Mouse (Mus musculus) midbrain, postnatal 0 days (tissue): ENCODE results near the gene Reep3. TPM values are rescaled to one million over a fixed set of nuclear protein-coding genes. Genes with fewer than 3 reads are reported as not detected.
"Not testable (repeated sequence)": the region's sequence is repeated elsewhere in the genome, so short reads cannot be mapped to it uniquely, and the experiment has no call there.

ENCODE experiments used
- ATAC-seq: fragments of 200-750 bp; cut with Nextera tagmentation; 2 replicates; pipeline ENCODE4 v1.8.0; 2017; ENCODE audit warnings: moderate number of reproducible peaks, mild to moderate bottlenecking, moderate TSS enrichment, moderate library complexity; ENCODE audit not compliant: low FRiP score
- DNase-seq: peaks from one replicate; pipeline ENCODE4 v3.0.0-alpha.2; 2015; ENCODE audit warnings: low spot score
- H3K27ac ChIP-seq: fragments of 300-500 bp; sonication (generic); 2 replicates; pipeline ENCODE4 v1.5.1; 2014; ENCODE audit warnings: low read depth, mild to moderate bottlenecking, low read length, mixed read lengths
- H3K27me3 ChIP-seq: fragments of 300-500 bp; sonication (generic); 2 replicates; pipeline ENCODE4 v1.6.1; 2014; ENCODE audit warnings: low read length, control low read depth, mixed read lengths; ENCODE audit not compliant: insufficient read depth
- H3K36me3 ChIP-seq: fragments of 300-500 bp; sonication (generic); 2 replicates; pipeline ENCODE4 v1.6.1; 2014; ENCODE audit warnings: low read length, control low read depth, mixed read lengths; ENCODE audit not compliant: insufficient read depth
- H3K4me1 ChIP-seq: fragments of 300-500 bp; sonication (generic); 2 replicates; pipeline ENCODE4 v1.6.1; 2014; ENCODE audit warnings: mild to moderate bottlenecking, control low read depth, antibody characterized with exemption, low read length, mixed read lengths; ENCODE audit not compliant: insufficient read depth
- H3K4me2 ChIP-seq: fragments of 300-500 bp; sonication (generic); 2 replicates; pipeline ENCODE4 v1.6.1; 2014; ENCODE audit warnings: low read depth, mild to moderate bottlenecking, low read length, mixed read lengths; ENCODE audit not compliant: poor library complexity, severe bottlenecking
- H3K4me3 ChIP-seq: fragments of 300-500 bp; sonication (generic); 2 replicates; pipeline ENCODE4 v1.5.1; 2014; ENCODE audit warnings: low read depth, mild to moderate bottlenecking, low read length, moderate library complexity
- H3K9ac ChIP-seq: fragments of 300-500 bp; sonication (generic); replicated peaks from 2 replicates; pipeline ENCODE4 v1.6.1; 2014; ENCODE audit warnings: mild to moderate bottlenecking, low read length, moderate library complexity, mixed read lengths; ENCODE audit not compliant: poor library complexity, severe bottlenecking
- H3K9me3 ChIP-seq: fragments of 300-500 bp; sonication (generic); 2 replicates; pipeline ENCODE4 v1.6.1; 2016; ENCODE audit warnings: low read length, control low read depth
- CTCF ChIP-seq: IDR thresholded peaks from 2 replicates; pipeline ENCODE4 v1.5.1; 2016; ENCODE audit warnings: antibody characterized with exemption, mild to moderate bottlenecking
- WGBS: fragments of 180-500 bp; shearing (Covaris S2); extraction: QIAGEN DNeasy Blood & Tissue Kit; methylation state at CpG from one replicate; pipeline ENCODE4 v1.1.7; 2014; 5-methylcytosine and 5-hydroxymethylcytosine counted together
- polyA plus RNA-seq: library from polyadenylated mRNA; unstranded; fragments of >200 nt; fragmentation: Nextera tagmentation; extraction: Ambion mirVana; gene quantifications from 2 replicates; pipeline ENCODE4 v1.2.1, GENCODE M21; 2015
- total RNA-seq: library from RNA; depleted of rRNA; stranded (reverse); fragments of >200 nt; gene quantifications from 2 replicates; pipeline ENCODE4 v1.2.3, GENCODE M21; 2014

Gene Reep3
- total and polyA plus RNA-seq, 2 experiments from 2014 or later, result 26.6 to 28.1 TPM

DNA sequence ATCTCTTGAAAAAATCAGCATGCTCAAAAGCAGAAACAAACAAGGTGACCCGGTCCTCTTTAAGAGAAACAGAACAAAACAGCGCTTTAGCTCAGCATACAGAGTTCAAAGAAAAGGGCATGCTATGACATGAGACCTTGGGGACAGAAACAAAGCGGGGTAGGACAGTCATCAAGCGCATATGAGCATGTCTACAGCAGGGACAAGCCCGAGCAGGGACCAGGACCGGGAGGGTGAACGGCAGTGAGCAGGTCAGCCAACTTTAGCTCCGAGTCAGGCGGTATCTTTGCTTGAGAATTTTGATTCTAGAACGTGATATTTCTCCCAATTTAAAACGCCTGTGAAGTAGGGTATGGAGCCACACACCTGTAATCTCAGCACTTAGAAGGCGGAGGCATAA, 86.2 kb downstream of the Reep3 start:
- no peak overlapping the region for H3K4me2 ChIP-seq
- H3K9me3 ChIP-seq, result no peaks in the 10 kb centered on the region
- no peaks in the 10 kb centered on the region for H3K4me1 ChIP-seq
- DNase-seq (no peak), ATAC-seq (no peak)
- H3K9ac ChIP-seq, result no peak overlapping the region
- no peak for TF ChIP-seq CTCF
- no peak overlapping the region for H3K27ac ChIP-seq
- no peaks in the 10 kb centered on the region for H3K36me3 ChIP-seq
- no peak overlapping the region for H3K4me3 ChIP-seq
- H3K27me3 ChIP-seq, result no peaks in the 10 kb centered on the region
- WGBS, result 89% methylated on average over 12 of the region's 12 CpGs

- Histone ChIP-seq H3K9me3 (no peaks in the 10 kb centered on the region), H3K4me3 (peak overlapping the region; percentile 1; the same call in 1 of the 2 replicates), H3K27me3 (no peaks in the 10 kb centered on the region), H3K4me2 (peak overlapping the region; percentile 59), H3K4me1 (peaks cover 11% of the 10 kb centered on the region; the same call in 1 of the 2 replicates), H3K9ac (no peak overlapping the region; the same call in 1 of the 2 replicates), H3K27ac (peak overlapping the region; percentile 21; the same call in 1 of the 2 replicates), H3K36me3 (no peaks in the 10 kb centered on the region)
- TF ChIP-seq CTCF, result no peak
- no peak for DNase-seq
- ATAC-seq, result no peak
- WGBS, result 5% methylated on average over 12 of the region's 12 CpGs
Observed at GRCm38 (mm10) chr10:67004527-67005042, 92.2 kb downstream of the Reep3 start.

DNA sequence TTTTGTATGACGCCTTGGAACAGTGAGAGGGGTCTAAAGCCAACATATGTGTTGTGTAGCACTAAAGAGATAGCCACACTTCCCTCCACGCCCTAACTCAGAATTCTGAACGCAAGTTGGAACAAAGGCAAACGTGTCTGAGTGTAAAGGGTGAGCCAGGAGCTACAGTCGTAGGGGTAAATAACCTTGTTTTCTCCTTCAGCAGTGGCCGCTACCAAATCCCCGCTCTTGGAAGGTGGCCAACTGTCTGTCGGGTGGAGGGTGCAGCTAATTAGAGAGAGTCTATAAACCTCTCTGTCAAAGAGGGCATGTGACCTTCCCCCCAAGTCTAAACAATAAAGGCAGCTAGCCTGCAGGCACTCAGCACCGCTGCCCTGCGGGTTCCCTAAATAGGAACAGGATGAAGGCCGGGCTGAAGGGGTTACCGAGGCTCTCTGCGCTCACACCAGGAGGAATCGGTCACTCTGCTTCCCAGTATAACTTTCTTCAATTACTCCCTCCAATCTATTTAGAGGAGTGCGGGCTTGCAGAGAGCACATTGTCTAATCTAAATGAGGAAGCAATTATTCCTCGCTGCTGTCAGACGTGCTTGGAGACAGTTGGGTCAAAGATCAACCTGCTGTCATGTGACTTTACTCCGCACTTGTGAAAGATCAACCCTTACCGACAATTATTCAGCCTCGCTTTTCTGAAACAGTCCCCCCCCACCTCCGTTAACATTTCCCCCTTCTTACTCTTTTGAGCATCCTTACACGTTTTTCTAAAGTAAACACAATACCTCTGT, 92.8 kb downstream of the Reep3 start:
- H3K27me3 ChIP-seq, result no peaks in the 10 kb centered on the region
- peak; percentile 71 for DNase-seq
- peak overlapping the region; percentile 59 for H3K4me2 ChIP-seq
- no peak for TF ChIP-seq CTCF
- H3K36me3 ChIP-seq, result no peaks in the 10 kb centered on the region
- no peaks in the 10 kb centered on the region for H3K9me3 ChIP-seq
- 0 out of 2 replicates have a peak overlapping the region, but pooled peaks have one; percentile 24 for H3K9ac ChIP-seq
- ATAC-seq, result peak; percentile 47
- peak overlapping the region; percentile 21 for H3K27ac ChIP-seq
- peaks cover 11% of the 10 kb centered on the region; the same call in 1 of the 2 replicates for H3K4me1 ChIP-seq
- 3% methylated on average over 22 of the region's 22 CpGs for WGBS
- peak overlapping the region; percentile 32; the same call in 1 of the 2 replicates for H3K4me3 ChIP-seq

GRCm38 (mm10) chr10:67003009-67003742, 93.6 kb downstream of the Reep3 start:
- peak; percentile 65 for DNase-seq
- H3K9me3 ChIP-seq, result no peaks in the 10 kb centered on the region
- H3K4me1 ChIP-seq, result peaks cover 11% of the 10 kb centered on the region; the same call in 1 of the 2 replicates
- no peaks in the 10 kb centered on the region for H3K36me3 ChIP-seq
- no peak for TF ChIP-seq CTCF
- ATAC-seq, result peak; percentile 61
- H3K4me3 ChIP-seq, result peak overlapping the region; percentile 32
- H3K27me3 ChIP-seq, result no peaks in the 10 kb centered on the region
- 4% methylated on average over 25 of the region's 25 CpGs for WGBS
- H3K9ac ChIP-seq, result 0 out of 2 replicates have a peak overlapping the region, but pooled peaks have one; percentile 24
- peak overlapping the region; percentile 59 for H3K4me2 ChIP-seq
- H3K27ac ChIP-seq, result peak overlapping the region; percentile 21

GRCm38 (mm10) chr10:67002207-67003008, 94.3 kb downstream of the Reep3 start:
- Histone ChIP-seq H3K9ac (peak overlapping the region; percentile 24; the same call in 1 of the 2 replicates), H3K27me3 (no peaks in the 10 kb centered on the region), H3K36me3 (no peaks in the 10 kb centered on the region), H3K4me3 (peak overlapping the region; percentile 32), H3K4me2 (peak overlapping the region; percentile 59), H3K9me3 (no peaks in the 10 kb centered on the region), H3K4me1 (peaks cover 11% of the 10 kb centered on the region; the same call in 1 of the 2 replicates), H3K27ac (peak overlapping the region; percentile 21; the same call in 1 of the 2 replicates)
- TF ChIP-seq CTCF, result no peak
- 16% methylated on average over 30 of the region's 30 CpGs for WGBS
- ATAC-seq, result peak; percentile 21; the same call in 1 of the 2 replicates
- peak; percentile 32 for DNase-seq

DNA sequence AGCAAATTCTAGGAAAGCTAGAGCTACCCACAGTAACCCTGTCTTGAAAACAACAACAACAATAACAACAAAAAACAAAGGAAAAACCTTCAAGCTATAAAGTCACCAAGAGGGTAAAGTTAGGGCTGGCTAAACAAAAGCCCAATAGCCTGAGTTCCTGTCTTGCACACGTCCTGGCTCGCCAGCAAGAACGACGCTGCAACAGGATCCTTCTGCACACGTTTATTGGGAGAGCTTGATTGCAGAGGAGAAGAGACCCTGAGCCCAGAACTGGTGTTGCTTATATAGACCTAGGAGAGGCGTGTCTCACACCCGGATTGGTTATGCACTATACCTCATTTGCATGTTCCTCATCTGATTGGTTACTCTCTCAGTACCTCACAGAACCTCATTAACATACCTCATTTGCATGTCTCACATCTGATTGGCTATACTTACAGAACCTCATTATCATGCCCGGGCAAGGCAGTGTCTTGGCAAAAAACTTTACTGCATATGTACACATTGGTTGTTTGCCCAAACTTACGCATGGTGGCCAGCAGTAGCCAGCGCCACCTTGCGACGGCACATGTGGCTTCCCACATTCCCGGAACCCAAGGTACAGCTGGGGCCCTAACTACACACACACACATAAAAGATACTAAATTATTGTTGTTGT, 95.7 kb downstream of the Reep3 start:
- not testable (repeated sequence) for H3K9me3 ChIP-seq, ATAC-seq, H3K9ac ChIP-seq, H3K36me3 ChIP-seq, H3K27me3 ChIP-seq, H3K4me3 ChIP-seq, H3K4me2 ChIP-seq, H3K27ac ChIP-seq, DNase-seq
- peaks cover 11% of the 10 kb centered on the region; the same call in 1 of the 2 replicates for H3K4me1 ChIP-seq
- WGBS, result 97% methylated on average over 13 of the region's 13 CpGs
